Mouse (Mus musculus) cerebellum, adult (tissue): Measurements from ENCODE around the gene Mab21l1.
A peak's percentile ranks its signal among the peaks of the same experiment; 100 is the strongest.

Source experiments
- ATAC-seq: cut with Nextera tagmentation; 2 replicates; pipeline ENCODE4 v1.9.2; 2017; ENCODE audit warnings: mild to moderate bottlenecking, moderate library complexity, mixed read lengths; ENCODE audit not compliant: insufficient number of reproducible peaks, low FRiP score, low TSS enrichment

The Mab21l1 gene

GRCm38 (mm10) chr3:55778764-55779730 lies 3.3 kb upstream of the Mab21l1 start:
- no peak for ATAC-seq

- peak; percentile 24; the same call in 1 of the 2 replicates for ATAC-seq
Observed at GRCm38 (mm10) chr3:55780120-55781070, 1.9 kb upstream of the Mab21l1 start.

DNA sequence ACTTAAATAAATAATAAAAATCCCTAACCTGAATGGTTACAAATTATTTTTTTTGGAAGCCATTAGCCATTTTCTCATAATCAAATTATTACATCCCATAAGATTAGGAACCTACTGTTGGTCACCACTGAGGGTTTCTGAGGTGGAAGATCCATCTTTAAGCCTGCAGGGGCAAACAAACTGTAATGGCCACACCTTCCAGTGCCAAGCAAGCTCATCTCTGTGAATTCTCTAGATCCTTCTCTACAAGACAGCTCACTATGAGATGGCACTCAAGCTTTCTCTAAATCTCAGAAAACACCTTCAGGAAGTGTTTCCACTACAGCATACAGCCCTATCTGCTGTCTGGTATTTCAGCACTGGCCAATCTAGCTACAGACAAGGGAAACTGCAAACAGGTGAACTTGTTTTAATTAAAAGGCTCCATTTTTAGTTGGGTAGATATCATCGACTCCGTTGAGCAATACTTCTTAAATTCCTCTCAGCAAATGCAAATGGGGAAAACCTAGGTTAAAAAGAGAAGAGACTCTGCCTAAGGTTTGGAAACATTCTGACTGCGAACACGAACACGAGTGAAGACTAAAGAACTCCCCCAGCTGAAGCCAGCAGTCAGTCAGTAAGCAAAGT lies 768 bp upstream of the Mab21l1 start:
- ATAC-seq: no peak; the same call in 1 of the 2 replicates

DNA sequence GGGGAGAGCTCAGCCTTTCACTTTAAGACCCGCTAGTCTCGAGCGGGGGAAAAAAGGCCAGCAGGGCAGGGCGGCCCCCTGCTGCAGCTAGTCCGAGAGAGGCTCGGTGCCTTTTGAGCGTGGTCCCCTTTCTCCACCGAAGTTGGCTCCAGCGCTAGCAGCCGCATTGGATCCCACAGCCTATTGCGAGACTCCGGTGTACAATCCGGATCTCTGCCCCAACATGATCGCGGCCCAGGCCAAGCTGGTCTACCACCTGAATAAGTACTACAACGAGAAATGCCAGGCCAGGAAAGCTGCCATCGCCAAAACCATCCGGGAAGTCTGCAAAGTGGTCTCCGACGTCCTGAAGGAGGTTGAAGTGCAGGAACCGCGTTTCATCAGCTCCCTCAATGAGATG lies 461 bp downstream of the Mab21l1 start:
- no peak for ATAC-seq

DNA sequence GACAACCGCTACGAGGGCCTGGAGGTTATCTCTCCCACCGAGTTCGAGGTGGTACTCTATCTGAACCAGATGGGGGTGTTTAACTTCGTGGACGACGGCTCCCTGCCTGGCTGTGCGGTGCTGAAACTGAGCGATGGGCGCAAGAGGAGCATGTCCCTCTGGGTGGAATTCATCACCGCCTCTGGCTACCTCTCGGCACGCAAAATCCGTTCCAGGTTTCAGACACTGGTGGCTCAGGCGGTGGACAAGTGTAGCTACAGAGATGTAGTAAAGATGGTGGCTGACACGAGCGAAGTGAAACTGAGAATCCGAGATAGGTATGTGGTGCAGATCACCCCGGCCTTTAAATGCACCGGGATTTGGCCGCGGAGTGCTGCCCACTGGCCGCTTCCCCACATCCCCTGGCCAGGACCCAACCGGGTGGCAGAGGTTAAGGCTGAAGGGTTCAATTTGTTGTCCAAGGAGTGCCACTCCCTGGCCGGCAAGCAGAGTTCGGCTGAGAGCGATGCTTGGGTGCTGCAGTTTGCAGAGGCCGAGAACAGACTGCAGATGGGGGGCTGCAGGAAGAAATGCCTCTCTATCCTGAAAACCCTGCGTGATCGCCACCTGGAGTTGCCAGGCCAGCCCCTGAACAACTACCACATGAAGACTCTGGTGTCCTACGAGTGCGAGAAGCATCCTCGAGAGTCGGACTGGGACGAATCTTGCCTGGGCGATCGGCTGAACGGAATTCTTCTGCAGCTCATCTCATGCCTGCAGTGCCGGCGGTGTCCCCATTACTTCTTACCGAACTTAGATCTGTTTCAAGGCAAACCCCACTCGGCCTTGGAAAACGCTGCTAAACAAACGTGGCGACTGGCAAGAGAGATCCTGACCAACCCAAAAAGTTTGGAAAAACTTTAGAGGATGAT lies 1.1 kb downstream of the Mab21l1 start:
- no peak for ATAC-seq

DNA sequence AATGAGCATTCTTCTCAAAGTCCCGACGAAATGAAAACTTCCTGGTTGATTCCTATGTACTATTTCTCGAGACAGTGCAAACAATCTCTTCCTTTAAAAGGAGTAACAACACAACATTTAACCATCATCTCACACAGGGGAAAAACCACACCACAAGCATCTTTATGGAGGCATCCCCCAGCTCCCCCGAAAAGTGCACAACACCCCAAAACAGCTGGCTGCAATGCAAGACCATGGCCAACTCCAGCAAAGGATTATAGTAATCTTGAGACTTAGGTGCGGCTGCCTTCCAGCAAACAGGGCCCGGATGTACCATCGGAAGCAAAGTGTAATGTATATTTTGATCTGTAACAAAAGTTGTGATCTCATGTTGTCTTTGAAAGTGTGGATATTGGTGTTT lies 1.8 kb downstream of the Mab21l1 start:
- ATAC-seq: no peak

GRCm38 (mm10) chr3:55785266-55785980 lies 3.1 kb downstream of the Mab21l1 start:
- ATAC-seq: no peak

DNA sequence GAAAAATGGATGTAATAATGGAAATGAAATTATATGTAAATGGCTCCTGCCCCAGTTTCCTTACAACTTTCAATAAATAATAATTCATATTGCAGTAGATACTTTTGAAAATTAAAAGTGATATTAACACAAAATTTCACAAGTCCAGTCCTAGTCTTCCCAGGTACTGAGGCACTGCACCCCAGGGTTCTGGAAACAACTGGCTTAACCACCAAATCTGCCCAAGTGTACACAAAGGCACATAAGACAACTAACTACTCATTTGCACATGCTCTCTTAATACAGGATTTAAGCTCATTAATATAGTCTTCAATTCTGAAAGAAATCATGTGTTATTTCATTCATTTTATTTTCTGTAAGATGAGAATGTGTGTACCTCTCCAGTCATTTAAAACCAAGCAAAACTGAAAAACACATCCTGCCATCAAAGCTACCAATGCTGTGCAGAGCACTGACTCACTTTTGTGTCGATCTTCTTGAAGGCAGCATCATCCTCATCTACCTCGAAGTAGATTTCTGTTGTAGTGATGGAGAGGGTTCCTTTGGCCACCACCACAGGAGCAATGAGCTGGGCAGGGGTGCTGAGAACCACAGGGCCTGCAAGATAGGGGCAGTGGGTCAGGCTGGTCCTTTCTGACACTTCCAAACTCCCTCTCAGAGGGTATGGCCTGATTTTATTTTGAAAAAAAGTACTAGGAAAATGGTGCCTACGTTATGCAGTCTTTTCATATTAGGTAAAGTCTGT lies 3.8 kb downstream of the Mab21l1 start:
- ATAC-seq: no peak

DNA sequence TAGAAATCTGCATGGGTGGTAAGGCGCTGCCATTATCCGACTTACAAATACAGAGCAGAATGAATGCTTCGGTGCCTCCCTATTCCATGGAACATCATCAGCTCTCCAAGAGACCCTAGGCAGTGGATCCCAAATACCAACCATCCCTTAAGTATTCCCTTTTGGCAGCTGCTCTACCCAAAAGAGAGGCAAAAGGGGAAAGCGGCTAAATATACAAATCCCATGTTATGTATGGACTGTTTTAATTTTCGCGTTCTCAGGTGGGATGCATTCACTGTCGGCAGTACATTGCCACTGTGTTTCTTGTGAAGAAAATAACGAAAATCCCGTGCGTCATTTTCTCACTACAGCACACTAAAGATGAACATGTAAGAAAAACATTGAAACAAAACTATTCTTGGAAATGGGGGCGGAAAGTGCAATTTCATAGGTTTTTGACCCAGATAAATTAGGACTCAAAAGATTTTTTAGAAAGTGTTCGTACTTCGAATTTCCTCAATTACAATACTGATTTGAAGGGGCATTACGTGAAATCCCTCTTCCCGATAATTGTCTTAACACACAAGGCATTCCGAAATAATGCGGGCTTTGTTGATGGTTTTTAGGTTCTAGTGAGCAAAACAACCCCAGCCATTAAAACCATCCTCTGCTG lies 4.7 kb downstream of the Mab21l1 start:
- ATAC-seq: no peak

GRCm38 (mm10) chr3:55787487-55788213 lies 5.3 kb downstream of the Mab21l1 start:
- ATAC-seq: peak; percentile 36; the same call in 1 of the 2 replicates

DNA sequence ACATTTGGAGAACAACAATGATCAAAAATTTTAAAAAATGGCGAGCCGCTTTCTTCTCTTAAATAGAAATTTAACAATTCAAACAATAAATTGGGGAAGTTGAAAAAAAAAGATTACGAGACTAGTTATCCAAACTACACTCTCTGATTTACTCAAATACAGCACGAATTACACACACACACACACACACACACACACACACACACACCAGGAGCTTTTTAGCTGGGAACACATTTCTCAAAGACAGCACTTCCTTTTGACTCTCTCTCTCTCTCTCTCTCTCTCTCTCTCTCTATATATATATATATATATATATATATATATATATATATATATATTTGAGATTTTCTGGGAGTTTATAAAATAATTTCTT lies 5.9 kb downstream of the Mab21l1 start:
- ATAC-seq: no peak

- ATAC-seq: no peak
Observed at GRCm38 (mm10) chr3:55788621-55789201, 6.4 kb downstream of the Mab21l1 start.

DNA sequence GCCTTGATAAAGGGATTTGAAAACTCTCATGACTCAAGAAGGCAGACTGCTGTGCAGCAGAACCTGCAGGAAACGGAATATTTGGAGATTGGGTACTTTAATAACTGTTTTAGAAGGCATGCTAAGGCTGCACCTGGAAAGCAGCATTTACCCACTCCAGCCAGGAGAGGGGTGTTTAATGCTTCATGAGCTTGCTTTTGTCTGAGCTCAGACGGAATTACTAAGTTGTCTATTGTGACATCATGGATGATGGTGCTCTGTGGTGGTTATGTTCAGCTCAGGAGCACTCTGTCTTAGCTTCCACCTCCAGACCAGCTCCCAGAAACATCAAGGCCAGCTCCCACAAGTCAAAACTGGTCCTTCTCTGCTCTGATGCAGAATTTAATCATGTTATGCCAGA lies 7.5 kb downstream of the Mab21l1 start:
- ATAC-seq: no peak

- ATAC-seq: no peak
Observed at GRCm38 (mm10) chr3:55790609-55791008, 8.3 kb downstream of the Mab21l1 start.

DNA sequence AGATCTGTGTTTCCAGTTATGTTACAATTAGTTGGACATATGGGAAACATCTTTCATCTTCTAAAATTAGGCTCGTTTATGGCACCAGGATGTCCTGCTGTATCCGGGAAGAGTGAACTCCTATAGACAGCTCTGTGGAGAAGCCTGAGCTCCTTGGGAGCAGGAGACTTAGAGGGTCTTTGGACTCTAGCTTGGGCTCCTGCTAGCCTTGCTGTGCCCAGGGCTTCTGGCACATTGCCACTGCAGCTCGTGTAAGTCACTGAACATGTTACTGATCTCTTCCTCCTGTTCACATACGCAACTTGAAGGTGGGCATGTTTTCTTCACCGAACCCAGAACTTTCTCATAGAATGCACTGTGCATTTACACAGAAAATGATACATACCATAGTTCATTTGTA lies 9.9 kb downstream of the Mab21l1 start:
- peak; percentile 41; the same call in 1 of the 2 replicates for ATAC-seq

GRCm38 (mm10) chr3:55793842-55794575 lies 11.7 kb downstream of the Mab21l1 start:
- ATAC-seq: peak; percentile 17; the same call in 1 of the 2 replicates
